Mouse (Mus musculus) MEL (cell line): ENCODE measurements around the gene Cenpx. TPM values are rescaled to one million over a fixed set of nuclear protein-coding genes. Genes with fewer than 3 reads are reported as not detected.

Experiments used
- DNase-seq: peaks from one replicate; pipeline ENCODE4 v3.0.0; 2011; ENCODE audit warnings: low read depth, low spot score
- H3K27ac ChIP-seq: 2 replicates; pipeline ENCODE4 v1.5.1; 2012; ENCODE audit warnings: low read depth, mild to moderate bottlenecking, control low read depth, low read length, moderate library complexity; ENCODE audit not compliant: control insufficient read depth
- H3K27me3 ChIP-seq, 2 experiments: fragments of 150-350 bp in 1 of 2; sonication (generic) in 1 of 2; 2 replicates each; pipeline ENCODE4 v1.6.1; 2012; ENCODE audit warnings: low read length in 2 of 2, mild to moderate bottlenecking in 2 of 2, improper control_type of control experiment in 1 of 2, moderate library complexity in 1 of 2; ENCODE audit not compliant: insufficient read depth in 2 of 2, control insufficient read depth in 1 of 2
- H3K36me3 ChIP-seq, 2 experiments: 2 replicates each; pipeline ENCODE4 v1.6.1; 2012 to 2014; ENCODE audit warnings: low read length in 2 of 2, improper control_type of control experiment in 1 of 2, inconsistent platforms in 1 of 2, mild to moderate bottlenecking in 1 of 2; ENCODE audit not compliant: insufficient read depth in 2 of 2, control insufficient read depth in 1 of 2
- H3K4me1 ChIP-seq, 2 experiments: fragments of 150-350 bp in 1 of 2; sonication (generic) in 1 of 2; 2 replicates each; pipeline ENCODE4 v1.6.1; 2012; ENCODE audit warnings: low read length in 2 of 2, improper control_type of control experiment in 1 of 2, mild to moderate bottlenecking in 1 of 2; ENCODE audit not compliant: insufficient read depth in 2 of 2, control insufficient read depth in 1 of 2
- H3K4me3 ChIP-seq, 2 experiments: fragments of 150-350 bp in 1 of 2; sonication (generic) in 1 of 2; 2 replicates each; pipeline ENCODE4 v1.5.1; 2012; ENCODE audit warnings: low read depth in 2 of 2, low read length in 2 of 2, mild to moderate bottlenecking in 2 of 2, moderate library complexity in 2 of 2, control low read depth in 1 of 2, improper control_type of control experiment in 1 of 2; ENCODE audit not compliant: control insufficient read depth in 1 of 2, insufficient read depth in 1 of 2
- H3K79me2 ChIP-seq: 2 replicates; pipeline ENCODE4 v1.6.1; 2012; ENCODE audit warnings: mild to moderate bottlenecking, low read length, moderate library complexity; ENCODE audit not compliant: control insufficient read depth, poor library complexity, insufficient read depth
- H3K9ac ChIP-seq: 2 replicates; pipeline ENCODE4 v1.6.1; 2012; ENCODE audit warnings: low read depth, mild to moderate bottlenecking, control low read depth, low read length, moderate library complexity; ENCODE audit not compliant: control insufficient read depth, poor library complexity, severe bottlenecking
- H3K9me3 ChIP-seq: fragments of 150-350 bp; sonication (generic); replicated peaks from 2 replicates; pipeline ENCODE4 v1.6.1; 2012; ENCODE audit warnings: mild to moderate bottlenecking, low read length, improper control_type of control experiment, moderate library complexity; ENCODE audit not compliant: insufficient read depth
- BHLHE40 ChIP-seq: IDR thresholded peaks from 2 replicates; pipeline ENCODE4 v1.6.1; 2012; ENCODE audit warnings: low read depth, mild to moderate bottlenecking, inconsistent platforms, low read length, improper control_type of control experiment, borderline replicate concordance
- CTCF ChIP-seq, 3 experiments: IDR thresholded peaks in 2 of 3; conservative IDR thresholded peaks in 1 of 3; 2 replicates each; pipeline ENCODE4 v1.5.1; 2011 to 2012; ENCODE audit warnings: low read length in 3 of 3, low read depth in 2 of 3, mild to moderate bottlenecking in 2 of 3, improper control_type of control experiment in 1 of 3, inconsistent platforms in 1 of 3, mixed read lengths in 1 of 3, moderate library complexity in 1 of 3; ENCODE audit not compliant: control insufficient read depth in 1 of 3, insufficient read depth in 1 of 3, poor library complexity in 1 of 3, severe bottlenecking in 1 of 3
- E2F4 ChIP-seq: IDR thresholded peaks from 2 replicates; pipeline ENCODE4 v1.6.1; 2011; ENCODE audit warnings: low read depth, low read length, improper control_type of control experiment, borderline replicate concordance
- ELF1 ChIP-seq: IDR thresholded peaks from 2 replicates; pipeline ENCODE4 v1.6.1; 2014; ENCODE audit warnings: low read depth, mild to moderate bottlenecking, inconsistent platforms, low read length, improper control_type of control experiment, moderate library complexity
- GABPA ChIP-seq: IDR thresholded peaks from 2 replicates; pipeline ENCODE4 v1.6.1; 2012; ENCODE audit warnings: low read depth, mild to moderate bottlenecking, inconsistent platforms, low read length, improper control_type of control experiment, moderate library complexity
- HCFC1 ChIP-seq: IDR thresholded peaks from 2 replicates; pipeline ENCODE4 v1.6.1; 2012; ENCODE audit warnings: low read depth, mild to moderate bottlenecking, inconsistent platforms, low read length, improper control_type of control experiment, moderate library complexity
- KAT2A ChIP-seq: conservative IDR thresholded peaks from 2 replicates; pipeline ENCODE4 v1.6.1; 2012; ENCODE audit warnings: low read depth, low read length, improper control_type of control experiment, inconsistent platforms
- MAFK ChIP-seq: IDR thresholded peaks from 2 replicates; pipeline ENCODE4 v1.6.1; 2011; ENCODE audit warnings: low read depth, mild to moderate bottlenecking, low read length, improper control_type of control experiment, borderline replicate concordance
- MAX ChIP-seq: IDR thresholded peaks from 2 replicates; pipeline ENCODE4 v1.6.1; 2011; ENCODE audit warnings: low read length, improper control_type of control experiment
- MYB ChIP-seq: IDR thresholded peaks from 2 replicates; pipeline ENCODE4 v1.6.1; 2011; ENCODE audit warnings: mild to moderate bottlenecking, low read depth, low read length, improper control_type of control experiment
- MYC ChIP-seq: IDR thresholded peaks from 2 replicates; pipeline ENCODE4 v1.6.1; 2011; ENCODE audit warnings: low read depth, mild to moderate bottlenecking, low read length, improper control_type of control experiment, moderate library complexity
- NELFE ChIP-seq: IDR thresholded peaks from 2 replicates; pipeline ENCODE4 v1.6.1; 2011; ENCODE audit warnings: low read depth, low read length, improper control_type of control experiment
- NRF1 ChIP-seq: IDR thresholded peaks from 2 replicates; pipeline ENCODE4 v1.6.1; 2014; ENCODE audit warnings: low read depth, mild to moderate bottlenecking, inconsistent platforms, low read length, improper control_type of control experiment, moderate library complexity; ENCODE audit not compliant: poor library complexity, insufficient read depth, severe bottlenecking
- POLR2A ChIP-seq, 2 experiments: IDR thresholded peaks; 2 replicates each; pipeline ENCODE4 v1.6.1; 2011 to 2012; ENCODE audit warnings: low read length in 2 of 2, mild to moderate bottlenecking in 2 of 2, control low read depth in 1 of 2, improper control_type of control experiment in 1 of 2, low read depth in 1 of 2, moderate library complexity in 1 of 2; ENCODE audit not compliant: control insufficient read depth in 1 of 2, insufficient read depth in 1 of 2, poor library complexity in 1 of 2
- POLR2AphosphoS2 ChIP-seq: IDR thresholded peaks from 2 replicates; pipeline ENCODE4 v1.6.1; 2011; ENCODE audit warnings: low read length, improper control_type of control experiment
- POLR2AphosphoS5 ChIP-seq: IDR thresholded peaks from 2 replicates; pipeline ENCODE4 v1.6.1; 2012; ENCODE audit warnings: low read depth, borderline replicate concordance, mild to moderate bottlenecking, inconsistent platforms, low read length, moderate library complexity, mixed read lengths
- SMC3 ChIP-seq: IDR thresholded peaks from 2 replicates; pipeline ENCODE4 v1.6.1; 2011; ENCODE audit warnings: low read depth, low read length, improper control_type of control experiment
- TAL1 ChIP-seq: IDR thresholded peaks from 2 replicates; pipeline ENCODE4 v1.6.1; 2012; ENCODE audit warnings: mild to moderate bottlenecking, inconsistent platforms, low read length, moderate library complexity, mixed read lengths
- TBP ChIP-seq: IDR thresholded peaks from 2 replicates; pipeline ENCODE4 v1.8.0; 2011; ENCODE audit warnings: low read depth, low read length, improper control_type of control experiment
- TCF12 ChIP-seq: IDR thresholded peaks from 2 replicates; pipeline ENCODE4 v1.6.1; 2014; ENCODE audit warnings: low read depth, mild to moderate bottlenecking, inconsistent platforms, low read length, improper control_type of control experiment, moderate library complexity
- USF1 ChIP-seq: IDR thresholded peaks from 2 replicates; pipeline ENCODE4 v1.6.1; 2014; ENCODE audit warnings: low read depth, mild to moderate bottlenecking, inconsistent platforms, low read length, improper control_type of control experiment, moderate library complexity
- ZKSCAN1 ChIP-seq: IDR thresholded peaks from 2 replicates; pipeline ENCODE4 v1.6.1; 2012; ENCODE audit warnings: low read depth, mild to moderate bottlenecking, inconsistent platforms, low read length, improper control_type of control experiment, moderate library complexity
- ZMIZ1 ChIP-seq: IDR thresholded peaks from 2 replicates; pipeline ENCODE4 v1.6.1; 2012; ENCODE audit warnings: low read depth, mild to moderate bottlenecking, inconsistent platforms, low read length, improper control_type of control experiment, moderate library complexity
- polyA plus RNA-seq, 2 experiments: library from polyadenylated mRNA; stranded (reverse) in 1 of 2; unstranded in 1 of 2; fragments of >175 nt in 1 of 2; fragments of >200 nt in 1 of 2; gene quantifications; 2 replicates each; pipeline versions ENCODE4 v1.2.1 to v1.2.4; 2012; ENCODE audit warnings: low replicate concordance in 2 of 2, low read depth in 1 of 2; ENCODE audit not compliant: insufficient read length in 2 of 2, insufficient read depth in 1 of 2, missing spikeins in 1 of 2
- total RNA-seq: library from RNA; depleted of rRNA; stranded (reverse); fragments of 300-350 nt; gene quantifications from 2 replicates; pipeline ENCODE4 v1.2.3, GENCODE M21; 2012

Gene Cenpx
- total and polyA plus RNA-seq, 3 experiments, result 141 to 206 TPM; not detected in 1

DNA sequence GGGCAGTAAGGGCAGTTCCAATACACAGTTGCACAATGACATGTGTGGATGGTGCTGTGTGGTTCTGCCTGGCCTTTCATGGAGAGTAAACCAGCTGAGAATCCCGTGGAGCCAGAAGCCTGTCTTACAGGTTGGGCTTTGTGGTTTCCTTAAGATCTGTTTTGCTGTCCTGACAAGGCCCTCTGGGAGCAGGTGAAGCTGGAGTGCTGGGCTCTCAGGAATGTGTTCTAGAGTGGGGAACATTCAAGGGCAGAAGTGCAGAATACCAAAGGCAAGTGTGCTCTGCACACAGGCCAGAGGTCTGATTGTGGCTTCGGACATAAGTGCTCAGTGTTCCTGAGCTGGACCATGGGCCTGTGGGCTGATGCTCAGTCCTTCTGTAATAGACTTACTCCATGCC, 28.9 kb downstream of the Cenpx start:
- H3K9ac ChIP-seq, result no peak overlapping the region
- TF ChIP-seq ZKSCAN1, result no peak
- TF ChIP-seq NRF1, result no peak
- TF ChIP-seq MAFK, result no peak
- no peak for TF ChIP-seq POLR2AphosphoS5
- TF ChIP-seq POLR2AphosphoS2, result no peak
- TF ChIP-seq MYC, result no peak
- no peak for TF ChIP-seq CTCF (IDR thresholded peaks at IDR 0.05 in 2 of 3, conservative IDR thresholded peaks at IDR 0.05 in 1 of 3; ENCODE audit: control insufficient read depth in 1 of 3, insufficient read depth in 1 of 3, low read depth in 2 of 3, low read length in 3 of 3, poor library complexity in 1 of 3, severe bottlenecking in 1 of 3)
- no peak for TF ChIP-seq MYB
- no peaks in the 10 kb centered on the region for H3K36me3 ChIP-seq
- DNase-seq, result no peak
- H3K27me3 ChIP-seq, result no peaks in the 10 kb centered on the region
- no peak overlapping the region for H3K4me3 ChIP-seq
- H3K27ac ChIP-seq, result no peak overlapping the region
- no peaks in the 10 kb centered on the region for H3K4me1 ChIP-seq
- H3K79me2 ChIP-seq, result no peaks in the 10 kb centered on the region
- H3K9me3 ChIP-seq, result no peaks in the 10 kb centered on the region

- Histone ChIP-seq H3K4me1 (no peaks in the 10 kb centered on the region), H3K27ac (no peak overlapping the region), H3K27me3 (no peaks in the 10 kb centered on the region), H3K79me2 (no peaks in the 10 kb centered on the region), H3K9ac (no peak overlapping the region), H3K4me3 (no peak overlapping the region), H3K9me3 (no peaks in the 10 kb centered on the region)
- no peak for DNase-seq
- TF ChIP-seq POLR2A (IDR thresholded peaks at IDR 0.05; ENCODE audit: control insufficient read depth in 1 of 2, insufficient read depth in 1 of 2, low read depth in 1 of 2, low read length in 2 of 2, poor library complexity in 1 of 2), result no peak
- no peak for TF ChIP-seq ELF1
- TF ChIP-seq USF1, result no peak
- no peak for TF ChIP-seq NELFE
- no peak for TF ChIP-seq TAL1
- no peak for TF ChIP-seq TCF12
- no peak for TF ChIP-seq MYC
- TF ChIP-seq KAT2A, result no peak
- TF ChIP-seq ZMIZ1, result no peak
- TF ChIP-seq MAFK, result no peak
- TF ChIP-seq E2F4, result no peak
- TF ChIP-seq NRF1, result no peak
- no peak for TF ChIP-seq POLR2AphosphoS2
- no peak for TF ChIP-seq GABPA
- no peak for TF ChIP-seq SMC3
- TF ChIP-seq BHLHE40, result no peak
- TF ChIP-seq TBP, result no peak
- no peak for TF ChIP-seq POLR2AphosphoS5
- TF ChIP-seq MAX, result no peak
- no peak for TF ChIP-seq HCFC1
- TF ChIP-seq, all 39 proteins: peak for 0
- H3K36me3 ChIP-seq, result peaks cover 0 to 2% of the 10 kb centered on the region in 2 experiments; a peak in 1 of 4 replicates
These were observed 29.5 kb downstream of the Cenpx start for GRCm38 (mm10) chr11:120684086-120684485.
